Mouse (Mus musculus): ENCODE measurements around the gene Astl.

Astl gene

GRCm38 (mm10) chr2:127324456-127324855 lies 14.0 kb upstream of the Astl start:
- DNase-seq (ENCODE audit: low spot score) = no peak

- no peak for DNase-seq (ENCODE audit: low spot score)
Measured at GRCm38 (mm10) chr2:127328090-127328851, 10.2 kb upstream of the Astl start.

GRCm38 (mm10) chr2:127332807-127333570 lies 5.5 kb upstream of the Astl start:
- DNase-seq (ENCODE audit: low spot score) = no peak

- no peak for DNase-seq (ENCODE audit: low spot score)
Measured at GRCm38 (mm10) chr2:127333945-127334603, 4.4 kb upstream of the Astl start.

GRCm38 (mm10) chr2:127335078-127335541 lies 3.3 kb upstream of the Astl start:
- DNase-seq (ENCODE audit: low spot score) = no peak

- DNase-seq (ENCODE audit: low spot score) = peak; percentile 46
Measured at GRCm38 (mm10) chr2:127335767-127336496, 2.5 kb upstream of the Astl start, which contains the start of gene Dusp2. Gene Dusp2 (plus strand): TSS chr2:127336159.

- no peak for DNase-seq (ENCODE audit: low spot score)
Measured at GRCm38 (mm10) chr2:127336497-127336832, 2.0 kb upstream of the Astl start.

- DNase-seq (ENCODE audit: low spot score) = no peak
Measured at GRCm38 (mm10) chr2:127336885-127337284, 1.6 kb upstream of the Astl start.

GRCm38 (mm10) chr2:127337531-127337930 lies 908 bp upstream of the Astl start:
- DNase-seq (ENCODE audit: low spot score) = no peak

GRCm38 (mm10) chr2:127338012-127338411 lies 427 bp upstream of the Astl start:
- DNase-seq (ENCODE audit: low spot score) = no peak

- no peak for DNase-seq (ENCODE audit: low spot score)
Measured at GRCm38 (mm10) chr2:127338833-127339232, 394 bp downstream of the Astl start.

- no peak for DNase-seq (ENCODE audit: low spot score)
Measured at GRCm38 (mm10) chr2:127339262-127339661, 823 bp downstream of the Astl start.

GRCm38 (mm10) chr2:127341159-127341558 lies 2.7 kb downstream of the Astl start:
- DNase-seq (ENCODE audit: low spot score) = peak; percentile 42

- no peak for DNase-seq (ENCODE audit: low spot score)
Measured at GRCm38 (mm10) chr2:127346334-127346733, 7.9 kb downstream of the Astl start.

- DNase-seq (ENCODE audit: low spot score) = no peak
Measured at GRCm38 (mm10) chr2:127347147-127347985, 8.9 kb downstream of the Astl start.

GRCm38 (mm10) chr2:127353881-127354280 lies 15.4 kb downstream of the Astl start:
- DNase-seq (ENCODE audit: low spot score) = no peak

GRCm38 (mm10) chr2:127362459-127363281 lies 24.2 kb downstream of the Astl start, which contains the start of gene Adra2b:
Gene Adra2b (plus strand): TSS chr2:127363208.
- DNase-seq (ENCODE audit: low spot score) = peak; percentile 73

GRCm38 (mm10) chr2:127363282-127363652 lies 24.8 kb downstream of the Astl start:
- no peak for DNase-seq (ENCODE audit: low spot score)

GRCm38 (mm10) chr2:127363696-127364095 lies 25.3 kb downstream of the Astl start:
- DNase-seq (ENCODE audit: low spot score) = no peak

GRCm38 (mm10) chr2:127364452-127364851 lies 26.0 kb downstream of the Astl start:
- no peak for DNase-seq (ENCODE audit: low spot score)

Data from ovary, postnatal 14 days (tissue).